Mouse (Mus musculus) c-Kit-positive CD71-positive TER-119-positive erythroid progenitor cells, embryonic 14.5 days (primary cell): ENCODE results near the gene Arl9.
A peak's percentile ranks its signal among the peaks of the same experiment; 100 is the strongest.
"Not testable (repeated sequence)": the region's sequence is repeated elsewhere in the genome, so short reads cannot be mapped to it uniquely, and the experiment has no call there.

Source experiments
- DNase-seq: peaks from one replicate; pipeline ENCODE4 v3.0.0-alpha.2; 2013; ENCODE audit warnings: low spot score

Arl9 gene

DNA sequence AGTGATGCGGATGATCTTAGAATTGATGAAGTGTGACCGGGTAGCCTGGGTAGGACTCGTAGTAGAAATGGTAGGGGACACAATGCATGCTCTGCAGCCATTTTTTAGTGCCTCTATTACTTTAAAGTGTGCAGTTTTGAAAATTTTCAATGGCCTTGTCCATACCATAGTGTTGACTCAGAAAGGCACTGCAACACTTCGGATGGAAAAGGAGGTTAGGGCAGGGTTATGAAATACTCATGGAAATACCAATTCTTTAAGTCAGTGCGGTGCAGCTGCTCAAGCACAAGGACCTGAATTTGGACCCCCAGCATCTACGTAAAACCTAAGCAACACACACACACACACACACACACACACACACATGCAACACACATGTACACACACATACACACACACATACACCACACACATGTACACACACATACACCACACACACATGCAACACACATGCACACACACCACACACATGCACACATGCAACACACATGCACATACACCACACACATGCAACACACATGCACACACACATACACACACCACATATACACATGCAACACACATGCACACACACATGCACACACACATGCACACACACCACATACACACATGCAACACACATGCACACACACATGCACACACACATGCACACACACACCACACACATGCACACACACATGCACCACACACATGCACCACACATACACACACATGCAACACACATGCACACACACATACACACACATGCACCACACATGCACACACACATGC lies at the start of gene Arl9:
Gene Arl9 (plus strand): TSS at position 5 of the 771 bp plus-strand sequence.
- no peak for DNase-seq

DNA sequence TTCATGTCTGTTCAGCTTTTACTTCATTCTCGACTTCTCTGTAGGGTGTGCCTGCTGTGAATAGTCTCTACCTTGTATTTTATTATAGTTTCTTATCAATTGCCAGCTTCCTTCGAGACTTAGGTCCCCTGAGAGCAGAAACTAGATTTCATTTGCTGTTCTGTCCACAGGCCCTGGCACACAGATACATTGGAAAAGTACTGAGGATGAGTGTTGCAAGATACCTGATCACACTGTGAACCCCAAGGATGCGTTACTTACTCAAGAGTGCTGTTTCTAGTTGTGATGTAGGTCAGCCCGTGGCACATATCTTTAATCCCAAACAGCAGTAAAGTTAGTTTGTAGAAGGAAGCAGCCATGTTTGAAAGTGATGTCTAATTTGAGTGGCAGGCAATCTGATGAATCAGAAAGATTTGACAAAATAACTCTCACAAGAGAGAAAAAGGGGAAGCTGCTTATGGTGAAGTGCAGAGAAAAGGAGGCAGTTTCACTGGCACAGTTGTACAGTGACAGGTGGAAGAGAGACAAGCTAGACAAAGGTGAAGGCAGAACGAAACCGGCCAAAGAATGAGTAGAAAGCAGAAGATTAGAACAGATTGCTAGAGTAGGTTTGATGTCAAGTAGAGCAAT lies 49.5 kb upstream of the Arl9 start:
- no peak for DNase-seq

DNA sequence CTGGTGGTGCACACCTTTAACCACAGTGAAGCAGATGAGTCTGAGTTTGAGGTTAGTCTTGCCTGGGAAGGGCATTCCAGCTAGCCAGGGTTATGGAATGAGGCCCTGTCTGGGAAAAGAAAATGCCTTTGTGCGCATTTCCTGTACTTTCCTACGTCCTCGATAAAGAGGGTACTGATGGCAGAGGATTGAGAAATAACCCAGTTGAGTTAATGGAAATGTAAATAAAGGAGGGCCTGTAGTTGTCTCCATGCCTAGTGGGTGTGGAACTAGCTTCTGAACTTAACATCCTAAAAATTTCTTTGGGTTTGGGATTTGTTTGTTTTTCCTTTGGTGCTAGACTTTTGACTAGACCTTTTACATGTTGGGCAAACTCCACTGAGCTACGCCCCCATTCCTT lies 48.4 kb upstream of the Arl9 start:
- DNase-seq: no peak

DNA sequence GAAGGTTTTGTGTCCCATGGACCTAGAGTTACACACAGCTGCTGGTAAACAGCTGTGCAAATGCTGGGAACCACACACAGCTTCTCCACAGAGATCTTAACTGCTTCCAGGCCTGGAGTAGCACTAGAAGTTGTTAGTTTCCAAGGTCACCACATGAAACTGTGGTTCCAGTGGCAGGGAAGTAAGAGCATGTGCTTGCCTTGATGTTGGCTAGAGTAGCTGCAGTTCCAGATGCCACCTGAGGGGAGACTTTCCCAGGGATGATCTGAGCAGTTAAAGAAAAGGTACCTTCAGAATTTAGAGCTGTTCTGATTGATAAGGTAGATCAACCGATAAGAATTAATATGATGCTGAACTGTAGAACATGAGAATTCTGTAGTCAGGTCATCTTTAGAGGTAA lies 45.9 kb upstream of the Arl9 start:
- no peak for DNase-seq

DNA sequence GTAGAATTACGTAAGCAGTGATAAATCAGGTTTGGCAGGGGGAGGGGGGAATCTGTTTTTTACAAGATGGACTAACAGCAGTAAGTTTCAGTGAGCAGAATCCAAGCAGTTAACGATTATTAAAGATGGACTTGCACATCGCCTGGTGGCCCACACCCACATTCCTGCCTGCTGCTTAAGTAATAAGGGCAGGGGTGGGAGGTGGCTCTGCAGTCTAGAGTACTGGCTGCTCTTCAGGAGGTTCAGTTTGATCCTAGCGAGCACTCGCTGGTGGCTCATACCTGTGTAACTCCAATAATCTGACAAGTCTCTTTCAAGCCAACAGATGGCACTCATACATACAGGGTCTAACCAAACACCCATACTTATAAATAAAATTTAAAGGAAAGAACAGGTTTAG lies 44.3 kb upstream of the Arl9 start:
- no peak for DNase-seq

DNA sequence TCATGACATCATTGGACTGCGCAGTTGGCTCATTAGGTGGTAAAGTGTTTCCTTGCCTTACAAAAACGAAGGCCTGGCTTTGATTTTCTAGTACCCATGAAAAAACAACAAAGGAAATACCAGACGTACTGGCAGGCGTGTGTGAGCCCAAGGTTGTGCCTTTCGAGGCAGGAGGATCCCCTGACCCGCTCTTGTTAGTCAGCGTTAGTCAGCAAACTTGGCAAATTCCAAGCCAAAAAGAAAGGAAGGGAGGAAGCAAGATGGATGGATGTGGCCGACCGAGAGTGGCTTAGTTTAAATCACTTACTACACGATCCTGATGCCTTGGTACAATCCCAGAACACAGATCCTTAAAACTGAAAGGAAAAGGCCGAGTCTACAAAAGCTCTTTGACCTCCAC lies 41.3 kb upstream of the Arl9 start:
- DNase-seq: no peak

DNA sequence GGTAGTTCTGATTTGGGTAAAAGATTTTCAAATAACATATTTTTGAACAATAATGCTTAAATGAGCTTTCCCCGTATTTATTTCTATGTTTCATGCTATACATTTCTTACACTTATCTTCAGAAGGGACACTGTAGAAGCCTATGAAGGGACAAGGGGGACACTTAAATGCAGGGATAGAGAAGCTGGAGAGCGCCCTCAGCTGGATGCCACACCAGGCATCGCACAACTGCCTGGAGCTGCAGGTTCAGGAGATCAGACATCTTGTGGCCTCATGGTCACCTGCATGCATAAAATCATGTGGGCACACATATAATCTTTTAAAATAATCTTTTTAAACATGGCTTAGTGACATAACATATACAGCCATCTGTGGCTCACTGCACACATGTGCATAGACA lies 39.2 kb upstream of the Arl9 start:
- DNase-seq: no peak

DNA sequence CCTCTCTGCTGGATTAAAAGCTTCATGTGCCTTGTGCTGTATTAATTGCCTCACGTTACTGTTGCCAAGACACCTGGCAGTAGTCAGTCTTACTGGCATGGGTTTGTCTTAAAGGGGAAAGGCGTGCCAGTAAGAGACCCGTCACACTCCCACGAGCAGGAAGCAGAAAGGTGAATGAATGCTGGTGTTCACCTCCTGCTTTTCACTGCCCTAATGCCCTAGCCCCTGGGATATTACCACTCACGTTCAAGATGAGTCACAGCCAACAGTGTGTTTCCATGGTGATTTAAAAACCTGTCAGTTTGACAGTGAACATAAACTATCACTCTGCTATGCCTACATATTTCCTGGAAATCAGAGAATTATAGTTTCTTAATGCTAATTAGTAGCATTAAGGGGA lies 34.6 kb upstream of the Arl9 start:
- DNase-seq: no peak

DNA sequence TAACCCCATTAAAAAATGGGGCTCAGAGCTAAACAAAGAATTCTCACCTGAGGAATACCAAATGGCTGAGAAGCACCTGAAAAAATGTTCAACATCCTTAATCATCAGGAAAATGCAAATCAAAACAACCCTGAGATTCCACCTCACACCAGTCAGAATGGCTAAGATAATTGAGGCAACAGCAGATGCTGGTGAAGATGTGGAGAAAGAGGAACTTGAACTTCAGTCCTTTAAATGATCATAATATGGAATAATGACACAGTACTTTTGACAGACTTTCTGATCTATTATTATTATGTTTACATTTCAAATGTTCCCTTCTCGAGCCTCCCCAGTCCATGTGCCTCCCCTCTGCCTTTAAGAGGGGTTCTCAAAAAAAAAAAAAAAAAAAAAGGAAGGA lies 32.7 kb upstream of the Arl9 start:
- not testable (repeated sequence) for DNase-seq

DNA sequence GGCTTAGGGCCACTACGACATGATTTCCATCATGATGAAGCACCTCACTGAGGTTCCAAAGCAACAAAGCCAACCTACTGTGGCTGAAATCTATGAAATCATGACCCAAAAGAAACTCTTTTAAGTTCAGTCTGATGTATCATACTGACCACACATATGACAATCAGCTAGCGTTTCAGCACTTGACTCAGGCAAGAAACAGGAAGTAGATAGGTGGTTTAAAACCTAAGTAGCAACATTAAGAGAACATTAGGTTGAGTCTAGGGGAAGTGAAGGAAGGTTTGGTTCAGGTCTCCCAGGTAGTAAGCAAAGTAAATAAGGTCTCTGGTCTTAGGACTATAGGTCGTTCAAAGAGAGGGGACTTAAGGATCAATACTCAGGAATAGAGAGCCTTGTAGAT lies 30.4 kb upstream of the Arl9 start:
- DNase-seq: no peak

DNA sequence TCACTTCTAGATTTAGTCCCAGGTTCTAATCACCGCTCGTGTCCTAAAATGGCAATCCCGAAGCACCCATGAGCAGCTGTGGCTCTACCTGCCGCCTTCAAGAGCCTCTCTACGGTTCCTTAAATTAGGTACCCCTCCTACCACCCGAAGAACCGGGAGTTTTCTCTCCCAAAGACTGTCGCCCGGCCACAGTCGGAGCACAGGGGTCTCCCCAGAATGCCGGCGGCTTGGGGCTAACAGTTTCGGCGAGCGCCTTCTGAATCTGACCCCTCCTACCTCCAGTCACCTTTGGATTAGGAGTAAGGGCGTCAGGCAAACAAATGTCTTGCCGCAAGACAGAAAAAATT lies 29.7 kb upstream of the Arl9 start:
- no peak for DNase-seq

DNA sequence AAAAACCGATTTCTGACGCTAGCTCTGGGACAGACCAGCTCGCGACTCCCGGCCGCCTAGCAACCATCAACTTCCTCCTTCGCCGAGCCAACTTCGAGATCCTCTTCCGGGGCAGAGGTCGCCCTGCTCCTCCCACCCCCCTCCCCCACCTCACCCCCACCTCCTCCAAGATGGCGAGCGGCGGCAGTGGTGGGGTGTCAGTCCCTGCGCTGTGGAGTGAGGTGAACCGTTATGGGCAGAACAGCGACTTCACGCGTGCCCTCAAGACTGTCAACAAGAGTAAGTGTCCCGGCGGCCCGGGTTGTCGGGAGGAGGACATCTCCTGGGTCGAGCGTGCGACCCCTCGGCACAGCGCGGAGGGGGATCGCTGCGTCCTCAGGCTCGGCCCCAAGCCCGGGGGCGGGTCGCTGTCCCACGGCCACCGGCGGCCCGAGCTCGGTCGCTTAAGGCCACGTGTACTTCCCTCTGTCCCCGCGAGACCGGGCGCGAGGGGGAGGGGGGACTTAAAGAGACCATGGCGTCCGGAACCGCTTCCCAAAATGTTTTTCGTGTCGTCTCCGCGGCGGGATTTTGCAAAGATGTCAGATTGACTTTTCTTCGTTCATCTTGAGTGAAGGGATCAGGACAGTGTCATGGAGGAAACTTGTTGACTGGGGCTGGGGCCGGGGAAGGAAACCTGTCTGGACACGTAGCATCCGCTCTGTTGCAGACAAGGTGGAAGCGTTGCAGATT lies 29.1 kb upstream of the Arl9 start, which contains the start of gene Srp72:
Gene Srp72 (plus strand): TSS at position 130 of the 732 bp plus-strand sequence.
- peak; percentile 81 for DNase-seq

DNA sequence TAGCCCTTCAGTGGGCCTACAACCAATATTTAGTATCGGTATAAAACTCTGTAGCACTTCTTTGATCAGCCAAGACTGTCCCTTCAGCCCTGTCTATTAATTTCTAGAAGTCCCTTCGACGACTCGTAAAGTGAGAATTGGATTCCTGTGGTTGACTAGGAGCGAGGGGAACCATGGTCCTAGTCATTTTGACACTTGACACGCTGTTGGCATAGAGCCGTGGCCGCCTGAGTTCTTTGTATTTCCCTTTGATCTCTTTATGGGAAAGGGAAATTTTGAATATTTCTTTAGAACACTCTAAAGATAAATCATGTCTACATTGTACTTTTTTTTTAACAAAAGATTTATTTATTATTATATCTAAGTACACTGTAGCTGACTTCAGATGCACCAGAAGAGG lies 28.1 kb upstream of the Arl9 start:
- no peak for DNase-seq

DNA sequence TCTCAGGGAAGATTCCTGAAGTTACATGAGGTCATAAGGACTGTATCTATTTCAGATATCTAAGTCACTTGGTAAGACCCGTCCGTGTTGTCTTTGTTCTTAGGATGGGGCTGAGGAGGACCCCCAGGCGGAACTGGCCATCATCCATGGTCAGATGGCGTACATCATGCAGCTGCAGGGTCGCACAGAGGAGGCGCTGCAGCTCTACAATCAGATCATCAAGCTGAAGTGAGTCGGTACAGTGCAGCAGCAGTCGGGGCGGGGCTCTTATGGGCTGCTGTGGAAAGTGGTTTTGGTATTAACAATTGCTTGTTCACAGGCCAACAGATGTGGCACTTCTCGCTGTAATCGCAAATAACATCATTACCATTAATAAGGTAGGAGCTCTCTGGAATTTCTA lies 19.8 kb upstream of the Arl9 start:
- no peak for DNase-seq

DNA sequence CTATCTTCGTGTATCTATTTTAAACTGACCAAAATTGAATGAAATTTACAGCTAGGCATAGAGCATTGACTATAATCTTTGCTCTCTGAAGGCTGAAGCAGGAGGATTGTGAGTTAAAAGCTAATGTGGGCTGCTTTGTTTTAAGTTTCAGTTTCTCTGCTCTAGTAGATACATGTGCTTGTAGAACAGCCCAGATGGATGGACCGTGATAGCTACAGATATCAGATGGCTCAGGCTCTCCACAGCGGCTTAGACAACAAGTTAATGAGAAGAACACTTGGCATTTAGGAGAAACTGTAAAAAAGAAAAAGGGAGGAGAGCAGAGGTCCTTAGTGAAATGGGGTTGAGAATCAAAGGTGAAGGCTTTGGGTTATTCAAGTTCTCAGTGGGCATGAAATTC lies 13.1 kb upstream of the Arl9 start:
- DNase-seq: peak; percentile 57

DNA sequence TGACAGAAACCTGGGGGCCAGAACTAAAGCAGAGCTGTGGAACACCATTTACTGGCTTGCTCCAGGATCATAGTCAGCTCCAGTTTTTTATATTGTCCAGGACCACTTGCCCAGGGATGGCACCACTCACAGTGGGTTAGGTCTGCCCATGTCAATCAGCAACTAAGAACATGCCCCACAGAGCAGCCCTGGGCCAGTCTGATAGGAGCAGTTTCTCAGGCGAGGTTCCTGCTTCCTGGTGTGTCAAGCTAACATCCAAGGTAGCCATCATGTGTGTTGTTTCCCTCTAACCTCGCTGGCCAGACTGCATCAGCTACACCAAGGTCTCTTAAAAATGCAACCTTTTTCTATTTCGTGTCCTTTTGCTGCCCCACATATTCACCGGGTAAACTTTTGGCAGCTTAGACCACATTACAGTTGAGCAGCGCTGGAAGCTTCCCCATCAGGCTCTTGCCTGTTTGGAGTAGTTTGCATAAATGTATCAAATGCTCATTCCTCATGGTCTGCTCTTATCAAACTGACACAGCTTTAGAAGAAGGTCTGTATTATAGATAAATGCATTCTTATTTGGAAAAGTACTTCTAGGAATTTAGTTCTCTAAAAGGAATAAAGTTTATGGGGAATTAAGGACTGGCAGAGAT lies 10.6 kb upstream of the Arl9 start:
- peak; percentile 73 for DNase-seq

DNA sequence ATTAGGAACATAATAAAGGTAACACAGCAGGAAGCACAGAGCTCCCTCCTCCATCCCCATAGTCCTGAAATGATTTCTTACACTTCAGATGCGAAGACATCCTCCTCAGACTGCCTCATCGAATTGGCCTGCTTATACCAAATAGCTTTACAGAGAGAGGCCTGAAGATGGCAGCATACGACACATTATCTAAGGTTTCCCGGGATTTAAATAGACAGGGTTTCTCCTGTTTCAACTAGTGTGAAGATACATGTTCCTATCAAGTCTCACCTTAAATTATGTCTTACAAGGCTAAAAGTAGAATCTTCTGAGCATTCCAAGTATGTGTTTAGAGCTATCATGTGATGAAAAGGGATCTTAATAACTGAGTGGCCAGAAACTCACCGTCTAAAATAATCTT lies 5.4 kb upstream of the Arl9 start:
- peak; percentile 44 for DNase-seq

DNA sequence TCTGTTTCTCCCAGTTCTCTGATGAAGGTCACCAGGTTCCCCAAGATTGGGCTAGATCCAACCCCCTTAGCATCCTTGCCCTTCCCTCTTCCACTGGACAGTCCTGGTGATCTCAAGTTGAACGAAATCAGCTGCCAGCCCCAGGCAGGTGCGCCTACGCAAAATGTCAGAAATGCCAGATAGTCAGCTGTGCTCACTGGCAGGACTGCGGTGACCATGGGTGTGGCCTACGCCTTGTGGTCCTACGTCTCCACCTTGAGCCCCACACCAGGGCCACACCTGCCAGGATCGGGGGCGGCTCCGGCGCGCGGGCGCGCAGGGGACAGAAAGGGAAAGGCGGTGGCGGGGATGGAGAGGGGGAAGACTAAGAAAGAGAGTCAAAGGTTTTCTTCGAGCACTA lies 2.7 kb upstream of the Arl9 start:
- no peak for DNase-seq

DNA sequence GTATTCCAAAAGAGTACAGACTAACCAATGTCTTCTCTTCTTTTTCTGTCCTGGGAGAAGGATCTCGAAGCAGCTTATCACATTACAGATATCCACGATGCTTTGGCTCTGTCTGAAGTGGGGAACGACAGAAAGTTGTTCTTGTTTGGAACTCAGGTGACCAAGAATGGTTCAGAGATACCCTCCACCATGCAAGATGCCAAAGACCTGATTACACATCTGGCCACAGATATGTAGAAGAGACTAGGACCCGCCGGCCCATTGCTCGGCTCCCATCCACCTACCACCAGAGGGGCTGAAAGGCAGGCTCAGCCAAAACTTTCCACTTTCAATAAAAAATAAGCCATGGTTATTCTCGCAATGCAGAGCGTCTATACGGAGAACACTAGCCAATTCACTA lies 6.5 kb downstream of the Arl9 start:
- no peak for DNase-seq

DNA sequence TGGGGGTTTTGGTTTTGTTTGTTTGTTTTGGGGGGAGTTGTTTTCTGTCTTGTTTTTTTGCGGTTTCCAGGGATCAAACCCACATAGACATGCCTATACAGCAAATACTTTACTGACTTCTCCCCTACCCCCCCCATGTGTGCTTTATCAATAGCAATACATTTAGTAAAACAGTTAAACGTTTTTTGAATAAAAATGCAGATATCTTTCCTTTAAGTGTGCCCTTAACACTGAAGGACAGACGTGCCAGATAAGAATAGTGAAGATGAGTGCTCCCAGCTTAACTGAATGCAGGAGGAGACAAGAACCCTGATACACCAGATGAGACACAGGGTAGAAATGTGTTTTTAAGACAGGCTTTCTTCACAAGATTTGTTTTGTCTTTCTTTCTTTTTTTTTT lies 7.2 kb downstream of the Arl9 start:
- DNase-seq: no peak

DNA sequence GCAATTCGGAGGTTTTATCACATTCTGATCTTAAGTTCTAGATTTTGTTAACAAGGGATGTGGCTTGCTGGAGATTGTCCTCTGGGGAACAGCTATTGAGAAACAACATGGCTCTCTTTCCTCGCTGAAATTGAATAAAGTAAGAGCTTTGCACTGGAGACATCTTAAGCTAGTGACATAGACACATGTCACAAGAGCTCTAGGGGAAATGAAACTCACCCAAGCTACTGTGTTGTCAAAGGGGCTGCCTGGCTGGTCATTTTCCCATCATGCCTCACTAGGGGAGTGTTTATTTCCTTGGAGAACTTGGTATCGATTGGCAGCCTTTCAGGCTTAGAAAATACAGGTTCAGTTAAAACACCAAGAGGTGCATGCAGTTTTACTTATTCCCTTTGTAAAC lies 9.3 kb downstream of the Arl9 start:
- no peak for DNase-seq

DNA sequence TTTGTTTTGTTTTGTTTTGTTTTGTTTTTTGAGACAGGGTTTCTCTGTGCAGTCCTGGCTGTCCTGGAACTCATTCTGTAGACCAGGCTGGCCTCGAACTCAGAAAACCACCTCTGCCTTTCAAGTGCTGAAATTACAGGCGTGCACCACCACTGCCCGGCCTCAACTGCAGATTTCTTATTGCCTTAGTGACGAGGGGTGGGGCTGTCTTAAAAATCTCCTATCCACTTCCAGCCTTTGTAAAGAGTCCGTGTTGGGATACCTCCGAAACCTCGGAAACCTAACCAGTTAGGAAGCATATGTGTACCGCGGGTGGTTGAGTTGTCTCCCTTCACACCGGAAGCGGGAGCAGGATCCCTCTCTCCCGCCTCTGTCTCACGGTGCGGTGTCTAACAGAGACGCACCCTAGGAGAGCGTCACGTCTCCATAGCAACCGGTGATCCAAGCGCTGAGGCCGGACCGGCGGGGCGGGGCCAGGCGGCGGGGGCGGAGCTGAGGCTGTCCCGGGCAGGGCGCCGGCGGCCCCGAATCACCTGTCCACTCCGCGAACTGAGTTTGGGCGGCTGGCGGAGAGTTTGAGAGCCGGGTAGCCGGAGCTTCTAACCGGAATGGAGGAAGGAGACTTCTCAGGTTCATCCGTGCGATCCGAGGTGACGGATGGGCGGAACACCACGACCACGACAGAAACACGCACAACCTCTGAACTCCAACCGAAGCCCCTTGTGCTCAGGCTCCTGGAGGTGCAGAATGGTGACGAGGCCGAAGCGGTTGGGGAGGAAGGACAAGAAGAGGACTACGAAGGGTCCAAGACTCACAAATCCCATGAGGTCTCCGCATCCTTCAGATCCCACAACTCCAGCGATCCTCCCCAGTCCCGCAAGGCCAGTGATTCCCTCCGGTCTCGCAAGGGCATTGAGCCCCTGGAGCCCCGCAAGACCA lies 12.0 kb downstream of the Arl9 start, which contains the start of gene Thegl:
Gene Thegl (plus strand): TSS at position 480 of the 939 bp plus-strand sequence.
- peak; percentile 91 for DNase-seq
